Mouse (Mus musculus) neutrophil, adult 83 days (primary cell): ENCODE results near the gene Xlr3b. TPM values are rescaled to one million over a fixed set of nuclear protein-coding genes. Genes with fewer than 3 reads are reported as not detected.

Source experiments
- total RNA-seq, 2 experiments: library from RNA; stranded (reverse); gene quantifications; one replicate each; pipeline ENCODE4 v1.2.4; 2023

Gene Xlr3b
- 1 to 10 TPM in 1 of 2 experiments, under 1 TPM in 1; 0.26 to 2.4 TPM for total RNA-seq

GRCm38 (mm10) chrX:73191934-73192333 is at the start of gene Xlr3b:
Gene Xlr3b, plus strand, starts transcription at chrX:73192207.

GRCm38 (mm10) chrX:73148496-73148895 is 43.5 kb upstream of the Xlr3b start, which contains the start of gene Xlr5b:
Gene Xlr5b, plus strand, starts transcription at chrX:73148796.

GRCm38 (mm10) chrX:73149350-73149749 is 42.7 kb upstream of the Xlr3b start, which contains the start of gene DXBay18:
Gene DXBay18, minus strand, starts transcription at chrX:73149450.

GRCm38 (mm10) chrX:73176889-73177288 is 15.1 kb upstream of the Xlr3b start, which contains the start of gene Spin2d:
Gene Spin2d, minus strand, starts transcription at chrX:73176989.

GRCm38 (mm10) chrX:73213819-73214564 is 22.0 kb downstream of the Xlr3b start, which contains the start of gene Xlr4b:
Gene Xlr4b, plus strand, starts transcription at chrX:73214333.

GRCm38 (mm10) chrX:73227914-73228605 is 36.1 kb downstream of the Xlr3b start, which contains the start of gene F8a:
Gene F8a, plus strand, starts transcription at chrX:73228291.

GRCm38 (mm10) chrX:73242821-73243325 is 50.9 kb downstream of the Xlr3b start, which contains the start of gene Xlr4c:
Gene Xlr4c, minus strand, starts transcription at chrX:73243130.

Other genes with a start within 250 kb of the Xlr3b start
- gene Zfp185, start 204.9 kb upstream of the Xlr3b start, total RNA-seq: under 1 TPM in 1 of 2 experiments, not detected in 1; 0.11 TPM
- under 1 TPM; 0.44 to 0.75 TPM for gene Pnma5, start 155.1 kb upstream of the Xlr3b start, total RNA-seq
- not detected for gene Pnma3, start 127.4 kb upstream of the Xlr3b start, total RNA-seq
- gene Xlr4a, start 109.7 kb upstream of the Xlr3b start, total RNA-seq: 1 to 10 TPM in 1 of 2 experiments, under 1 TPM in 1; 0.48 to 2.6 TPM
- not detected for gene Xlr3a, start 95.1 kb upstream of the Xlr3b start, total RNA-seq
- gene Gm14685, start 75.2 kb upstream of the Xlr3b start, total RNA-seq: under 1 TPM in 1 of 2 experiments, not detected in 1; 0.20 TPM
- not detected for gene Xlr5b, start 43.4 kb upstream of the Xlr3b start, total RNA-seq
- gene DXBay18, start 42.8 kb upstream of the Xlr3b start, total RNA-seq: not detected
- gene Spin2d, start 15.2 kb upstream of the Xlr3b start, total RNA-seq: not detected
- gene Xlr4b, start 22.1 kb downstream of the Xlr3b start, total RNA-seq: 1 to 10 TPM in 1 of 2 experiments, not detected in 1; 3.1 TPM
- gene F8a, start 36.1 kb downstream of the Xlr3b start, total RNA-seq: 1 to 10 TPM; 3.6 to 4.1 TPM
- 1 to 10 TPM; 1.6 to 3.3 TPM for gene Xlr4c, start 50.9 kb downstream of the Xlr3b start, total RNA-seq
- gene Xlr3c, start 73.2 kb downstream of the Xlr3b start, total RNA-seq: not detected
- gene Xlr5a, start 100.8 kb downstream of the Xlr3b start, total RNA-seq: not detected
- gene Xlr5c, start 100.8 kb downstream of the Xlr3b start, total RNA-seq: not detected
- gene Gm45015, start 144.6 kb downstream of the Xlr3b start, total RNA-seq: not detected
- gene Zfp275, start 150.4 kb downstream of the Xlr3b start, total RNA-seq: 1 to 10 TPM; 4.6 to 7.0 TPM
- gene Gm18336, start 206.5 kb downstream of the Xlr3b start, total RNA-seq: not detected
- not detected for gene Zfp92, start 218.9 kb downstream of the Xlr3b start, total RNA-seq
- gene Trex2, start 243.1 kb downstream of the Xlr3b start, total RNA-seq: not detected